Mouse (Mus musculus) left cerebral cortex, adult 9 months (tissue): ENCODE measurements at regions not wholly inside any gene's neighbourhood (a gene's known extent, or its start where the extent isn't known, plus 50 kb on each side); places are given as distances from the start of the nearest gene placed in this dataset.

Source experiments
- DNase-seq, 2 experiments: peaks; one replicate each; pipeline ENCODE4 v3.0.0; 2022; ENCODE audit warnings: low spot score in 2 of 2

DNA sequence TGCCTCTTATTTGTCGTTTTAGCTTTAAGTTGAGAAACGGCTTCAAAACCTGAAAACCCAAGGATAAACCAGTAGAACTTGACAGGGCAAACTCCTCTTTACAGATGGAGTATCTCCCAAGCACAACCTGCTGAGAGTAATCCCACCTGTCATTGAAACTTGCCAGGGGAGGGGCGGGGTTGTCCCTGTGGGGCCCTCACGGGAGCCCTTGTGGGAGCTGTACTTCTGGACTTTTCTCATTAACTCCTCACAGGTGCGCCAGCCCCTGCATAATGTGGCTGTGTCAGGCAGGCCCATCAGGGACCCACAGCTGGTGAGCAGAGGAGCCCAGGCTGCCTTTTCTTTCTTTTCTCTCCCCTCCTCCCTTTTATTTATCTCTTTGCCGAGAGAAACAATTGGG is 203.9 kb upstream of the Hes1 start:
- DNase-seq, result no peak

- DNase-seq, result no peak
Measured at GRCm38 (mm10) chr16:29861056-29861455, 203.1 kb upstream of the Hes1 start.

DNA sequence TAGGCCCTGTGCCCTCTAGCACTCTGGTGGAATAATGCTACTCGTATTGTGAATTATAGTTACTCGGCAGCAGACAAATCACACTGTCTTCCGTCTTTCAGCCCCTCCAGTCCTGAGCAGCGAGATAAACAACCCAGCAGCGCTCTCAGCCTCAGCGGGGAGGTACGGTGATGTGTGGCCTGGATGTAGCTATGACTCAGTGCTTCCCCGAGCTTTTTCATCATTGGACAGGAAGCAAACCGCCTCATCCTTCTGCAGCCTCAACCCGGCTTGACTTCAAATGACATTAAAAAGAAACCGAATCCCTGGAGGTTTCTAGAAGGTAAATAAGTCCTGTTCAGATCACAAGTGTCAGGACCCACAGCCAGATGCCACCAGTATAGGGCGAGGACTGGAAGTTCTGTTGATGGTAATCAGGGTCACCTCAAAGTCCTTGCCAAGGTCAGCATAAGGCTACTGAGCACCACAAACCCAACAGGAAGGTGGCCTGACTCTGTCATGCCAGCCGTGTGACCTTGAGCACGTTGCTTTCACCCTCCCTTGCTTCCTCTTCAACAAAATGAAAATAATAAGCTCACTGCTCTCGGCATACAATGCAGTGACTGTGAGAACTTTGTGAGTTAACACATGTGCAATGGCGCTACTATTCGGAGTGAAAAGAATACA is 199.0 kb upstream of the Hes1 start:
- DNase-seq, result no peak

GRCm38 (mm10) chr16:29871395-29871794 is 192.8 kb upstream of the Hes1 start:
- DNase-seq, result no peak

DNA sequence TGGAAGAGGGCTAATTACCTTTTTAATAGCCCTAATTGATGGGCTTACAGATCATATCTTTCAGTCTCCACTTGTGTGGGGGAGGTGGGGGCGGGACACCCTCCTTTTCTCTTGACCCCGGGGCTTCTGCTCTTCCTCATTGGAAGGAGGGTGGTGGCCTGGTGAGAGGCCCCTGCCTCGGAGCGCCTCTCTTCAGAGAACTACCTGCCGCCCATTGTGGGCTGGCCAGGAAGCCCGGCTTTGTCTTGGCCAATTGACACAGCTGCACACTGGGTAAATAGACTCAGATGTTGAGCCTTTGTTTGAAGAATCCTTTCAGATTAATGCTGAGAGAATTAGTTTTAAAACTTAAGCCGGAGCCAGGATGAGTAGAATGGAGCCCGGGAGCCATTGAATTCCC is 188.0 kb upstream of the Hes1 start:
- no peak for DNase-seq

GRCm38 (mm10) chr16:29877372-29878123 is 186.6 kb upstream of the Hes1 start:
- DNase-seq, result no peak

DNA sequence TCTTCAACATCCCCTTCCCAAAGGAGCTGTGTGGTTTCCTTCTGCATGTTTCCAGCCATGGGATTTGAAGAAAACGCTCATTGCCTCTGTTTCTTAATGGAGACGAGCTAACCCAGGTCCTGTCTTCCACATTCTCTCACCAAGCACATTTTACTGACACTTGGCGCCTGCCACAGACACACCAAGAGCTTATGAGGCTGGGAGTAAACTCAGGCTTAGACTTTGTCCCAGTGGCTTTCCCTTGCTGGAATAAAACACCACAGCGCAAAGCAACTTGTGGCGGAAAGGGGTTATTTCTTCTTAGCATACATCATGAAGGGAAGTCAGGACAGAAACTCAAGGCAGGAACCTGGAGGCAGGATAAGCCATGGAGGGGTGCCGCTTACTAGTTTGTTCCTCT is 184.5 kb upstream of the Hes1 start:
- DNase-seq, result no peak

- no peak for DNase-seq
Measured at GRCm38 (mm10) chr16:29881497-29881896, 182.7 kb upstream of the Hes1 start.

- peak in 1 of 2 experiments; percentile 13 for DNase-seq
Measured at GRCm38 (mm10) chr16:29882226-29882972, 181.8 kb upstream of the Hes1 start.

- no peak for DNase-seq
Measured at GRCm38 (mm10) chr16:29883252-29883992, 180.8 kb upstream of the Hes1 start.

DNA sequence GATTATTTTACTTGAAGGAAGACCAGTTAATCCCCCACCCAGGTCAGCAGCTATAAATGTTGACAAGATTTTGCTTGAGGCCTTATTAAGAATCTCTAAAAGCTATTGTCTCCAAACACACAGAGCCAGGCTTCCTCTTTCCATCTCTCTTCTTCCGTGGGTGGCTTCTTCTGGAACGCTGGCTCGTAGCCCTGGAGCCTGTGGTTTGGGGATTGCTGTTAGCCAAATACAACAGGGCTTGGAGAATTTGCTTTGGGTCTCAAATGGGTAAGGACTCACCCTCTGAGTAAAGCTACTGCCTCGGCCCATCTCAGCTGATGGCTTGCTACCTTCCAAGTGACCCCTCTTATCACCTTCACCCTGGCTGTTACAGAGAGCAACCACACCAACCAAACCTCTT is 179.3 kb upstream of the Hes1 start:
- peak in 1 of 2 experiments; percentile 28 for DNase-seq

- DNase-seq, result no peak
Measured at GRCm38 (mm10) chr16:29886755-29887154, 177.4 kb upstream of the Hes1 start.

DNA sequence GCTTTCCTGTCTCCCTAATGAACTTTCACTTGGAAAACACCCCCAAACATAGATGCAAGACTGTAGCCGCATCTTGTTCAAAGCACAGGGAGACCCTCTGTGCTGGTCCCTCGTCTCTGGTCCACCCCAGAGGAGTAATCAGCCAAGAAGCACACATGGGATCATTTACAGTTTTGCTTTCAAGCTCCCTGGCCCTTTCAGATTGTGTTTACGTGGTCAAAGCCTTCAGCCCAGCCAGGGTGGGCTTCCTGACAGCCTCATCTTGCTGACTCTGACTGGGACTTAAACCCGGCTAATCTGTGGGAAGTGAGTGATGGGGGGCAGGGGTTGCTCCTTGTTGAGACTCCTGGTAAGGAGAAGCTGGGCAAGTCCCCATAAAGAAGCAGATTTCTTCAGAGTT is 174.8 kb upstream of the Hes1 start:
- no peak for DNase-seq

DNA sequence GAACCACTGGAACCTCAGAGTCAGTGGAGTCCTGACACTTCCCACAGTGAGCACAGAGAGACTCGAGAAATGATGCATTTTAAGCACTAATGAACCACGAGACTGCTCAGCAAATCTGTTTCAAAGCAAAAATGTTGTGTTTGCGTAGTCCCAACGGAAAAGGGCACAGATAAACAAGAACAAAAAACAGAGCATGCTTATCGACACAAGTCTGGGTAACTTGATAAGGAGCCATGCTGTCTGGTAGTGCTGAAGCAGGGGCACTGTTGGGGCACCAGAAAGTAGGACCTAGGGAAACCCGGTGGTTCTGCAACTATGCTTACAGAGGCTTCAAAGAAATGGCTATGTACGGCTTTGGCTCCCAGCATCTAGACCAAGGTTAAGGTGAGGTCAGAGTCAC is 172.7 kb upstream of the Hes1 start:
- no peak for DNase-seq

GRCm38 (mm10) chr16:29893871-29894828 is 170.0 kb upstream of the Hes1 start:
- no peak for DNase-seq

- DNase-seq, result no peak
Measured at GRCm38 (mm10) chr16:29896393-29896792, 167.8 kb upstream of the Hes1 start.

DNA sequence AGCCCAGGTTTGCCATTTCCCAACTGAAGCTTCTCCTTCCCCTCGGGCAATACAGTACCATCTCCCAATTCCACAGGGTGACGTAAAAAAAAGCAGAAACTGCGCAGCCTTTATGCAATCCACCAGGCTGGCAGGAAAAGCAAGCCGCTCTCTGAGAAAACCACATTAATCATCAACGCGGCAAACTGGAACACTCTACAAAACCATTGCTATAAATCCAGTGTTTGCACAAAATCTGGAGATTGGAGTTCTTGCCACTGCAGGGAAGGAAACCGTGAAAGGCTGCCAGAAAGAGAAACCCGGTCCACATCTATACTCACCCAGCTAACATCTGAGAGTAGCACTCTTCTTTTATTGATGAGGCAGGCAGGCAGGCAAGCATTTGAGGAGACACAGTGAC is 160.7 kb upstream of the Hes1 start:
- DNase-seq, result no peak

DNA sequence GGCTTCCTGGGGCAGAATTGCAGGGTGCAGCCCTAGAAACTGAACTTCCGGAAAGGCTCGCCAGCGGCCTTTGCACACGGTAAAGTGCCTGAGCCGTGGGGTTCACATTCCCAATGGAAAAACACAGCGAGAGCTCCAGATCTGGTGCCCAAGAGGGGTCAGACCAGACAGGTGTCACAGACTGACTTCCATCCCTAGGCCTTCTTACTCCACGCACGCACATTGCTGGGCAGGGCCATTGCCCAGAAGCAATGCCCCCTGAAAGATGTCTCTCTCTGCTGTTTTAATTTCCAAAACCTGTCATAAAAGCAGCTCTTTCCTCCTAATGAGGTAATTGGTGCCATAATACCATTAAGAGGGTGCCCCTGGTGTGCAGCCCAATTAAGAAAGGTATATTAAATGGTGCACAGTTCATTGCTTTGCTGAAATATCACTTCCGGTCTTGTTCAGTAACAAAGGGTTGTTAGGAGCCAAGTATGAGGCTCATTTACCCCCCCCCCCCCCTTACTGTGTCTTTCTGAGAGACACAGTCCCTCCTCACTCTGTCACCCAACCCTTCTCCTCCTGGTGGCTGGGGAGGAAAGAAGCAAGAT is 159.9 kb upstream of the Hes1 start:
- no peak for DNase-seq

GRCm38 (mm10) chr16:29907331-29907730 is 156.9 kb upstream of the Hes1 start:
- no peak for DNase-seq

DNA sequence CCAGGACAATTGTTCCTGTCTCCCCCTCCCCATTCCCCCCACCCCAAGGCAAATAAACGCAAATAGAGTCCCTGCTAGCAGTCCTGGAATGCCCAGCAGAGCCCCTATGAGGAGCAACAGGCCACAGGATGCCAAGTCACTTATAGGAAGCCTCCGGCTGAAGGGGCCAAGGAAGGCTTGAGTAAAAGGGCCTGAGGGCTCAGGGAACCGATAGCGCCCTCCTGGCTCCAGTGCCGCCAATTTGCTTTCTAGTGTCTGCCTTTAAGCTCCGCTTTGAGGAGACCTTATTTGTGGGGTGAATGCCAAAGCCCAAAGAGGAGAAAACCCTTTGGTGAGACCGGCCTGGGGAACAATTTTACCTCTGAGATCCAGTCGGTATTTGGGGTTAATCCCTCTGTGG is 156.2 kb upstream of the Hes1 start:
- no peak for DNase-seq
